Mouse (Mus musculus): ENCODE results near the gene Ankrd10. TPM values are rescaled to one million over a fixed set of nuclear protein-coding genes. Genes with fewer than 3 reads are reported as not detected.
"Not testable (repeated sequence)": the region's sequence is repeated elsewhere in the genome, so short reads cannot be mapped to it uniquely, and the experiment has no call there.

The Ankrd10 gene
- total RNA-seq, 2 experiments from 2014 or later = 11.1 to 11.9 TPM

DNA sequence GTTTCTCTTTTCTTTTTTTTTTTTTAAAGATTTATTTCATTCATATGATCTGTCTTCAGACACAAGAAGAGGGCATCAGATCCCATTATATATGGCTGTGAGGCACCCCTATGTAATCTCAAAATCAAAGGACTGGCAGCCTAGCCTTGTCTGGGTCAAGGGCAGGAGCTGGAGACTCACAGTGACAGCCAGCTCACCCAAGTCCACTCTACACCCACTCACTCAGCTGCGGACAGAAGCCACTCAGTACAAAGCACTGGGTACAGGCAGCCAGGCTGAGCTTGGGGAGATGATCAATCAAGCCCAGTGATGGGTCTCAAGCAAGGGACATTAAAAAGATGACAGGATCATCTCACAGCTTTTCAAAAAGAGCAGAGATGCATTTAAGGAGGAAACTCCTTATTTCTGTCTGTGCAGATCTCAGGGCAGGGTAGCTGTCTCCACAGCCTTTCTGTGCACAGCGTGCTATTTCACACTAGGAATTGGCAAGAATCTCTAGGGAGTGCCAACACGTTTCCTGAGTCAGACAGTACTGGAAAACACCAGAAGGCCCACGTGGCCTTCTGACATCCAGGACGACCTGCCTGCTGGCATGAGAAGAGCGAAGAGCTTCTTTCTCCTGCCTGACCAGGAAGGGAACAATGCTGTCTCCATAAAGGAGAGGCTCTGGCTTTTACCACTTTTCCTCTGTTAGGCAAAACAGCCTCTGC is 21.3 kb downstream of the Ankrd10 start:
- DNase-seq (ENCODE audit: low spot score) = peak; percentile 8

GRCm38 (mm10) chr8:11608848-11609247 is 26.7 kb downstream of the Ankrd10 start:
- DNase-seq (ENCODE audit: low spot score) = no peak

DNA sequence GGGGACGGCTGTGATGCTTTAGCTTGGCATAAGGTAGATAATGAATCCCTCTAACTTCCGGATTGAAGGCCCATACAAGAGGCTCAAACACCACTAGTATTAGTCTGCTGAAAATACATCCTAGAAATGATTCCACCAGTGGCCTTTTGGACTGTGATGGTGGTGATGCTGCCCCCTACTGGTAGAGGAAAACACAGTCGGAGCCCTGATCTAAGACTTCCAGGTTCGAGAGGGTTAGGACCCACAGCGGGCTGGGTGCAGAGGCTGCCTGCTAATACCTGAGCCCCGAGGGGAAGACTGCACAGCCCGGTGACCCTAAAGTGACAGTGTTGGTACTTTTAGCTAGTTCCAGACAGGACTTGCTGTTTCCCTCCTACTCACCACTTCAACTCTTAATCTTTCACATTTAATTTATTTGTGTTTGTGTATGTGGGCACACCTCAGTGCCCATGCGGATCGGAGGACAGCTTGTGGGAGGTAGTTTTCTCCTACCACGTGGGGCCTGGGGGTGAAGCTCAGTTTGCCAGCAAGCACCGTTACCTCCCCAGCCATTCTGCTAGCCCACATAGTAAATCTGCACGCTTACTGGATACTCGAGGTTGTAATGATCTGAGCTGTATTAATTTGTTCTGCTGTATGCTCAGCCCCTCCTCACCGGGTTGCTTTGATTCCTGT is 33.4 kb downstream of the Ankrd10 start:
- DNase-seq (ENCODE audit: low spot score) = peak; percentile 60

- DNase-seq (ENCODE audit: low spot score) = no peak
These were observed 35.1 kb downstream of the Ankrd10 start for GRCm38 (mm10) chr8:11600301-11600951.

DNA sequence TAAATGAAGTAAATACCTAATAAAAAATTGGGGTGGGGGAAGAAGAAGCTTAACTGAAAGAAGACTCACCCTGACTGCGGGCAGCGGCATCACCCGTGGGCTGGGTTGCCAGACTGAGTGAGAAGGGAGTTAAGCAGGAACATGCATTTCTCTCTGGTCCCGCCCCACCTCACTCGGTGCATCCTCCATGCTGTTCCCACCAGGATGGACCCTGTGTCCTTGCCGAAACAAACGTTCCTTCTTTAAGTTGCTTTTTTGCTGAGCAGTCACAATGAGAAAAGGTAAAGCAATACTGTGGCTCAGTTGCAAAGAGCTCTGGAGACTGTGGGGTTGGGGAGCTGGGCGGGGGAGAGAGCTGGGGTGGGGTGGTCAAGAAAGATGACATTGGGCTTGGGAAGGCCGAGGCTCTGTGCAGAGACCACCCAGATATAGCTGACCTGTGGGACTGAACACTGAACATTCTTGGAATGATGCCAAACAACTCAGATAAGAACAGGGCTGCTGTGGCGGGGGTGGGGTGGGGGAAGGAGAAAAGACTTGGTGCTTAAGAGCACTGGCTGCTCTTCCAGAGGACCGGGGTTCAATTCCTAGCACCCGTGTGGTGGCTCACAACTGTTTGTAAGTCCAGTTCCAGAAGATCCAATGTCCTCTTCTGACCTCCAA is 42.2 kb downstream of the Ankrd10 start:
- DNase-seq (ENCODE audit: low spot score) = no peak

DNA sequence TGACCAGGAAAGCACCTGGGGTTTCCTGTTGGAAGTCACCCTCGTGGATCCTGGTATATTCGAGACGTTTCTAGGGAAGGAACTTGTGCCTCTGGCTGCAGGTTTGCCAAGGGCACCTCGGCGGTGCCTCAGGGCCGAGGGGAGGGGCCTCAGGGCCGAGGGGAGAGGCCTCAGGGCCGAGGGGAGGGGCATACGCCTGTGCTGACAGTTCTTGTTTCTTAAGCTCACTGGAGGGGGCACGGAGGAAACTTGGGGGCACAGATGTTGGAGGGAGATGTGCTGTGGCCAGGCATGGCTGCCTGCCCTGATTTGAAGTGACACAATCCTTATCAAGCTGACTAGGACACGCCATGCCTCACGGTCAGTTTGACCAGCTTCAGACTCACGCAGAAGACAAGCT is 43.3 kb downstream of the Ankrd10 start:
- DNase-seq (ENCODE audit: low spot score) = no peak

DNA sequence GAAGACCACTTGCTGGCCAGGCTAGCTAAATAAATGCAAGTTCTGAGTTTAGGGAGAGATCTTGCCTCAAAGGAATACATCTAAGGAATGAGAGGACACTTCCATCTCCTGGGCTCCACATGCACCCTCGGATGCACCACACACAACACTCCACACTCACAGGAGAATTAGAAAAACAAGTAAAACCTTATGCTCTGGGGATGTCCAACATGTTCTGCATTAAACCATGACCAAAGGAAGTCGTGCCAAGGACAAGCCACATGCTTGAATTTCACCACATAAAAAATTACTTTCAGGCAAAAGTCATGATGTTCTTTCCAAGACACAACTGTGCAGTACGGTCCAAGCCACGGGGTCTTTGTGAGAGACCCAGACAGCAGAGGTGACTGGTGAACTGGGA is 43.7 kb downstream of the Ankrd10 start:
- DNase-seq (ENCODE audit: low spot score) = no peak

GRCm38 (mm10) chr8:11586374-11586745 is 49.2 kb downstream of the Ankrd10 start:
- no peak for DNase-seq (ENCODE audit: low spot score)

- no peak for DNase-seq (ENCODE audit: low spot score)
These were observed 49.8 kb downstream of the Ankrd10 start for GRCm38 (mm10) chr8:11585513-11586373.

DNA sequence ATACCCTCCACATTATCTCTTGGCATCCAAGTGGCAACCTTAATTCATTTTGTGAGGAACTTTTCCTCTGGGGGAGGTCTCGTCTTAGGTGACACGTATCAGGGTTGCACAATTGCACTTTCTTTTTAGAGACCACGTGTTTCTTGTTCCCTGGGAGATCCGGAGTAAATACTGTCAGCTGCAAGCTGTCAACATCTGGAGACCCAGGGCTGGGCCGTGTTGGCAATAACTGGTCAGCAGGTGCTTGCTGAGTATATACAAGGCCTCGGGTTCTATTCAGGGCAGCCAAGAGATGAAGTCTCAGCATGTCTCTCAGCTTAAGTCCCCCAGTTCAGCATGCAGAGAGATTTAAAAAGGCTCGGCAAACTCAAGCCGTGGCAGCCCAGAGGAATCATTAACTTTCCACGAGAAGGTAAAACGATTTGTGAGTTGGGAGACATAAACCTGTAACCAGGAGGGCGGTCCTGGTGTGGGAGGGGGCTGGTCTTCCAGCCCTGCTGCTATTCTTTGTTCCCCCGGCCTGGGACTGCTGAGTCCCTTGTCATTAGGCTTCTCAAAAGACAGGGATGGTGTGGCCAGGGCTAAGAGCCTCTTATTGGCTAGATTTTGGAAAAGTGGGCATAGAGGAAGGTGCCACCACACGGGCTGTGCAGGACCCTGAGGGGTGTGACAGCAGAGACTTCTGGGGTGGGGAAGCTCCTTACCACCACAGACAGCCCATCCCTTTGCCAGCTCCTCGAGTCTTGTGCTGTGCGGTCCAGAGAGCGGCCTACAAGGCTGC is 59.8 kb downstream of the Ankrd10 start:
- no peak for DNase-seq (ENCODE audit: low spot score)

DNA sequence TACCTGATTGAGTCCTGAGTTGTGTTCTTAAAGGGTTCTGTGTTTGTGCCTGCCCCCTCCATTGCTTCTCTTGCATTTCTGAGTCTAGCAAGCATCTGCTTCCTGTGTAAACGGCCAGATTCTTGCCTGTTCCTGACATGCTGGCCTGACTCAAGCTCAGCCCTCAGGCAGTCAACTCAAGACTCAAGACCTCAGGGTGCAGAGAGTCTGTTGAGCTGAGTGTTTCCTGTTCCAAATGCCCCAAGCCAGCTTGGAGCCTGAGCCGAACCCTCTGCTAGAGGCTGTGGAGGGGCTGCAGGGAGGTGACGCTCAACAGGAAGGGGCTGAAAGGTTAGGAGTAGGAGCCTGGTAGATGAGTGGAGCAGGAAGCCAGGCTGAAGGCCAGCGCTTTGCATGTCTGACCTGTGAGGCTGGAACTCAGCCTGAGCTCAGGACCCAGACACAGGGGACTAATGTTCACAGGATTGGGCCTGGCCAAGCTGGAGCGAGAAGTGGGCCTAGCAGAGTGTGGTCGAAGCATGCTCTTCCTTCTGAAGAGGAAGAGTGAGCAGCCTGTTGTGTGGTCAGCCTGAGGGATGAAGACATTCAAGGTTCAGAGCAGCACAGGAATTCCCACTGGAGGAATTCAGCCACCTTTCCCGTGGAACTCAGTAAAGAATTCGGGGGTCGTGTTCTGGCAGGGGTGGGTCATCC is 60.5 kb downstream of the Ankrd10 start:
- no peak for DNase-seq (ENCODE audit: low spot score)

DNA sequence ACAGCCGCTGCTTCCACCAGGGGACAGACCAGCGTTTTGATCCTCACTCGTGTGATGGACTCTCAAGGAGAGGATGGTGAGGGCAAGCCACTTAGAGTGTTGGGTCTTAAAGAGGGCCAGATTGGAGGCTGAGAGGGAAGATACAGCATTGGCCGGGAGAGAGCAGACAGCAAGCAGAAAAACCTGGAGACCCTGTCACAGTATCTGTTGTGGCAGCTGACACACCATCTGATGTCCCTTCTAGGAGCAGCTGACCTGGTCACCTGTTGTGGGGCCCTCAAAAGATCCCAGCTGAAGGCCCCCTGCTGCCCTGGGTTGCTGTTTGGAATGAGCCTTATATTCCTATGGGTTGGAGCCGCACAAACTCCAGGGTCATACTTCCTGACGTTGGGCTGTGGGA is 63.1 kb downstream of the Ankrd10 start:
- no peak for DNase-seq (ENCODE audit: low spot score)

DNA sequence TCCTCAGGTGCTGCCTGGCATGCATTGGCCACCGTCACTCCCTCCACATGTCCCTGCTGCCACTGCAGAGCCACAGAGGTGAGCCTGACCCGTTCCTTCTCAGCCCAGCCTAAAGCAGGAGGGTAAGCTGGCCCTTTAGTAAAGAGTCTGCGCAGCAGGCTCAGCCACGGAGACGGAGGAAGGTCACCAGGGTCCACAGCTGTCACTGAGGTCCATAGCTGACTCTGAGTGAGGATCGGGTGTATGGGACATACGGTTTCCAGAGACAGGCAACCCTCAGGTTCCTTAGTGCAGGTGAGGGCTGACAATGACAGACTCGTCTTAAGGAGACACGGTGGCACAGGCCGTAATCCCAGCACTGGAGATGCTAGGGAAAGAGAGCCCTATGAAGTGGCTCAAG is 63.6 kb downstream of the Ankrd10 start:
- DNase-seq (ENCODE audit: low spot score) = no peak

DNA sequence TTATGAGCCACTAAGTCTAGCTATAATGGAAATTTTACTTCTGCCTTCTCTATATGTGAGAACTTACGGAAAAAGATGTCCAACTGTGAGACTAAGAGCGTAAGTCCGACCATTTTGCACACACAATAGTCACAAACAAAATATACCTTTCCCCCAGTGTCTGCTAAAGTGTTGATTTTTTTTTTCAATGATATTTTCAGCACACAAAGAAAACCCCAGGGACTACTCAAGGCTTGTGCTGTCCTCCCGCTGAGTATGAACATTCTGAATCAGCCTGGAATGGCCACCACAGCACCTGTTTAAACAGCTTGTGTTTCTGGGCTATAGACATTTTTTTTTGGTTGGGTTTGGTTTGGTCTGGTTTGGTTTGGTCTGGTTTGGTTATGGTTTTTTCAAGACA is 64.8 kb downstream of the Ankrd10 start:
- no peak for DNase-seq (ENCODE audit: low spot score)

- DNase-seq (ENCODE audit: low spot score) = no peak
These were observed 66.1 kb downstream of the Ankrd10 start for GRCm38 (mm10) chr8:11569260-11570097.

- DNase-seq (ENCODE audit: low spot score) = not testable (repeated sequence)
These were observed 67.4 kb downstream of the Ankrd10 start for GRCm38 (mm10) chr8:11568193-11568592.

GRCm38 (mm10) chr8:11564721-11565120 is 70.8 kb downstream of the Ankrd10 start:
- no peak for DNase-seq (ENCODE audit: low spot score)

DNA sequence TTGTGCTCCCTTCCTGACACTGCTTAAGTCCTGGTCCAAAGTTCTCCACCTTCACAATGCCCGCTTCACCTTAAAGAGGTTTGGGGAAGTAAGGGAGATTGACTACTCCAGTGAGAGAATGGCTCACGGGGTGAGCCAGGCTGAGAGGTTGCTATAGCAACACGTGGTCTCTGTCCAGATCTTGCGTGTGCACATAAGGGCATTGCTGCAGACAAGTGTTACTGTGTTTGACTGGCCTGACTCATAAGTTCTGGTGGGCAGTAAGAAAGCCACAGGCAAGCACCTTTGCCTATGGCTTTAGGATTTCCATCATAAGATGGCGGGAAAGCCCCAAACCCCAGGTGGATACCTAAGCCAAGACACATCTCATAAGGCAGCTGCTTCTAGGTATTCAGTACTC is 71.3 kb downstream of the Ankrd10 start:
- no peak for DNase-seq (ENCODE audit: low spot score)
